Mouse (Mus musculus): Measurements from ENCODE around the gene Gm49384. TPM values are rescaled to one million over a fixed set of nuclear protein-coding genes. Genes with fewer than 3 reads are reported as not detected.

The Gm49384 gene
- polyA plus RNA-seq, 1 experiment from 2014 or later, result 16.0 TPM

GRCm38 (mm10) chr12:69220613-69221277, 16.7 kb upstream of the Gm49384 start:
- ATAC-seq (ENCODE audit: insufficient number of reproducible peaks, low FRiP score), result no peak
- no peaks in the 10 kb centered on the region for H3K4me1 ChIP-seq (replicated peaks)
- H3K4me2 ChIP-seq, result no peak overlapping the region
- 90% methylated on average over 19 of the region's 19 CpGs for WGBS
- H3K9ac ChIP-seq, result no peak overlapping the region
- no peak overlapping the region for H3K4me3 ChIP-seq
- no peaks in the 10 kb centered on the region for H3K9me3 ChIP-seq (replicated peaks)
- no peaks in the 10 kb centered on the region for H3K27me3 ChIP-seq (replicated peaks)
- H3K27ac ChIP-seq (ENCODE audit: poor library complexity, severe bottlenecking), result no peak overlapping the region
- peaks cover 62% of the 10 kb centered on the region for H3K36me3 ChIP-seq

GRCm38 (mm10) chr12:69216587-69216986, 12.5 kb upstream of the Gm49384 start:
- no peak for ATAC-seq (ENCODE audit: insufficient number of reproducible peaks, low FRiP score)
- WGBS, result 91% methylated on average over 7 of the region's 7 CpGs
- Histone ChIP-seq H3K27me3 (replicated peaks) (no peaks in the 10 kb centered on the region), H3K4me1 (replicated peaks) (no peaks in the 10 kb centered on the region), H3K27ac (ENCODE audit: poor library complexity, severe bottlenecking) (no peak overlapping the region), H3K9me3 (replicated peaks) (no peaks in the 10 kb centered on the region), H3K36me3 (peaks cover 81% of the 10 kb centered on the region), H3K4me2 (no peak overlapping the region), H3K4me3 (no peak overlapping the region), H3K9ac (no peak overlapping the region)

- H3K36me3 ChIP-seq, result peaks cover 75% of the 10 kb centered on the region
- H3K9ac ChIP-seq, result no peak overlapping the region
- H3K4me3 ChIP-seq, result no peak overlapping the region
- H3K4me2 ChIP-seq, result no peak overlapping the region
- 0 out of 2 replicates have a peak, but pooled peaks cover 3% of the 10 kb centered on the region for H3K4me1 ChIP-seq (replicated peaks)
- WGBS, result 90% methylated on average over 3 of the region's 3 CpGs
- no peaks in the 10 kb centered on the region for H3K27me3 ChIP-seq (replicated peaks)
- no peak for ATAC-seq (ENCODE audit: insufficient number of reproducible peaks, low FRiP score)
- H3K27ac ChIP-seq (ENCODE audit: poor library complexity, severe bottlenecking), result no peak overlapping the region
- no peaks in the 10 kb centered on the region for H3K9me3 ChIP-seq (replicated peaks)
These were observed 11.1 kb upstream of the Gm49384 start for GRCm38 (mm10) chr12:69215000-69215785.

GRCm38 (mm10) chr12:69214393-69214792, 10.3 kb upstream of the Gm49384 start:
- WGBS, result 92% methylated on average over 7 of the region's 7 CpGs
- Histone ChIP-seq H3K27me3 (replicated peaks) (no peaks in the 10 kb centered on the region), H3K27ac (ENCODE audit: poor library complexity, severe bottlenecking) (no peak overlapping the region), H3K4me2 (no peak overlapping the region), H3K36me3 (peaks cover 77% of the 10 kb centered on the region), H3K4me3 (no peak overlapping the region), H3K9me3 (replicated peaks) (no peaks in the 10 kb centered on the region), H3K9ac (no peak overlapping the region), H3K4me1 (replicated peaks) (0 out of 2 replicates have a peak, but pooled peaks cover 3% of the 10 kb centered on the region)
- no peak for ATAC-seq (ENCODE audit: insufficient number of reproducible peaks, low FRiP score)

- Histone ChIP-seq H3K9ac (no peak overlapping the region), H3K27me3 (replicated peaks) (no peaks in the 10 kb centered on the region), H3K27ac (ENCODE audit: poor library complexity, severe bottlenecking) (no peak overlapping the region), H3K4me3 (no peak overlapping the region), H3K36me3 (peaks cover 81% of the 10 kb centered on the region), H3K9me3 (replicated peaks) (no peaks in the 10 kb centered on the region), H3K4me2 (no peak overlapping the region), H3K4me1 (replicated peaks) (0 out of 2 replicates have a peak, but pooled peaks cover 3% of the 10 kb centered on the region)
- no peak for ATAC-seq (ENCODE audit: insufficient number of reproducible peaks, low FRiP score)
- WGBS, result 89% methylated on average over 13 of the region's 13 CpGs
These were observed 9.2 kb upstream of the Gm49384 start for GRCm38 (mm10) chr12:69213186-69213777.

GRCm38 (mm10) chr12:69211057-69211456, 7.0 kb upstream of the Gm49384 start:
- H3K27me3 ChIP-seq (replicated peaks), result no peaks in the 10 kb centered on the region
- peaks cover 74% of the 10 kb centered on the region for H3K36me3 ChIP-seq
- no peak overlapping the region for H3K4me2 ChIP-seq
- 0 out of 2 replicates have a peak, but pooled peaks cover 3% of the 10 kb centered on the region for H3K4me1 ChIP-seq (replicated peaks)
- no peak overlapping the region for H3K9ac ChIP-seq
- H3K27ac ChIP-seq (ENCODE audit: poor library complexity, severe bottlenecking), result no peak overlapping the region
- H3K9me3 ChIP-seq (replicated peaks), result no peaks in the 10 kb centered on the region
- no peak for ATAC-seq (ENCODE audit: insufficient number of reproducible peaks, low FRiP score)
- WGBS, result 53% methylated on average over 5 of the region's 5 CpGs
- H3K4me3 ChIP-seq, result no peak overlapping the region

- ATAC-seq (ENCODE audit: insufficient number of reproducible peaks, low FRiP score), result no peak
- Histone ChIP-seq H3K9ac (no peak overlapping the region), H3K27me3 (replicated peaks) (no peaks in the 10 kb centered on the region), H3K27ac (ENCODE audit: poor library complexity, severe bottlenecking) (no peak overlapping the region), H3K36me3 (peaks cover 70% of the 10 kb centered on the region), H3K9me3 (replicated peaks) (no peaks in the 10 kb centered on the region), H3K4me2 (no peak overlapping the region), H3K4me1 (replicated peaks) (0 out of 2 replicates have a peak, but pooled peaks cover 3% of the 10 kb centered on the region), H3K4me3 (no peak overlapping the region)
- 86% methylated on average over 18 of the region's 18 CpGs for WGBS
These were observed 6.3 kb upstream of the Gm49384 start for GRCm38 (mm10) chr12:69210056-69210979.

- Histone ChIP-seq H3K36me3 (peaks cover 61% of the 10 kb centered on the region), H3K27ac (ENCODE audit: poor library complexity, severe bottlenecking) (no peak overlapping the region), H3K4me2 (no peak overlapping the region), H3K9ac (no peak overlapping the region), H3K4me3 (no peak overlapping the region), H3K9me3 (replicated peaks) (no peaks in the 10 kb centered on the region), H3K4me1 (replicated peaks) (0 out of 2 replicates have a peak, but pooled peaks cover 3% of the 10 kb centered on the region), H3K27me3 (replicated peaks) (no peaks in the 10 kb centered on the region)
- no peak for ATAC-seq (ENCODE audit: insufficient number of reproducible peaks, low FRiP score)
- WGBS, result 83% methylated on average over 2 of the region's 2 CpGs
These were observed 4.5 kb upstream of the Gm49384 start for GRCm38 (mm10) chr12:69208520-69208919.

GRCm38 (mm10) chr12:69207926-69208325, 3.9 kb upstream of the Gm49384 start:
- ATAC-seq (ENCODE audit: insufficient number of reproducible peaks, low FRiP score), result no peak
- Histone ChIP-seq H3K27ac (ENCODE audit: poor library complexity, severe bottlenecking) (no peak overlapping the region), H3K4me2 (no peak overlapping the region), H3K9ac (no peak overlapping the region), H3K36me3 (peaks cover 62% of the 10 kb centered on the region), H3K27me3 (replicated peaks) (no peaks in the 10 kb centered on the region), H3K4me3 (no peak overlapping the region), H3K4me1 (replicated peaks) (0 out of 2 replicates have a peak, but pooled peaks cover 3% of the 10 kb centered on the region), H3K9me3 (replicated peaks) (no peaks in the 10 kb centered on the region)
- 93% methylated on average over 7 of the region's 7 CpGs for WGBS

- no peaks in the 10 kb centered on the region for H3K27me3 ChIP-seq (replicated peaks)
- peaks cover 61% of the 10 kb centered on the region for H3K36me3 ChIP-seq
- 87% methylated on average over 8 of the region's 8 CpGs for WGBS
- 0 out of 2 replicates have a peak, but pooled peaks cover 3% of the 10 kb centered on the region for H3K4me1 ChIP-seq (replicated peaks)
- no peak overlapping the region for H3K4me3 ChIP-seq
- no peak overlapping the region for H3K27ac ChIP-seq (ENCODE audit: poor library complexity, severe bottlenecking)
- no peaks in the 10 kb centered on the region for H3K9me3 ChIP-seq (replicated peaks)
- H3K9ac ChIP-seq, result no peak overlapping the region
- no peak overlapping the region for H3K4me2 ChIP-seq
- ATAC-seq (ENCODE audit: insufficient number of reproducible peaks, low FRiP score), result no peak
These were observed 3.3 kb upstream of the Gm49384 start for GRCm38 (mm10) chr12:69207396-69207795.
